Mouse (Mus musculus): Measurements from ENCODE around the gene Bach2.

DNA sequence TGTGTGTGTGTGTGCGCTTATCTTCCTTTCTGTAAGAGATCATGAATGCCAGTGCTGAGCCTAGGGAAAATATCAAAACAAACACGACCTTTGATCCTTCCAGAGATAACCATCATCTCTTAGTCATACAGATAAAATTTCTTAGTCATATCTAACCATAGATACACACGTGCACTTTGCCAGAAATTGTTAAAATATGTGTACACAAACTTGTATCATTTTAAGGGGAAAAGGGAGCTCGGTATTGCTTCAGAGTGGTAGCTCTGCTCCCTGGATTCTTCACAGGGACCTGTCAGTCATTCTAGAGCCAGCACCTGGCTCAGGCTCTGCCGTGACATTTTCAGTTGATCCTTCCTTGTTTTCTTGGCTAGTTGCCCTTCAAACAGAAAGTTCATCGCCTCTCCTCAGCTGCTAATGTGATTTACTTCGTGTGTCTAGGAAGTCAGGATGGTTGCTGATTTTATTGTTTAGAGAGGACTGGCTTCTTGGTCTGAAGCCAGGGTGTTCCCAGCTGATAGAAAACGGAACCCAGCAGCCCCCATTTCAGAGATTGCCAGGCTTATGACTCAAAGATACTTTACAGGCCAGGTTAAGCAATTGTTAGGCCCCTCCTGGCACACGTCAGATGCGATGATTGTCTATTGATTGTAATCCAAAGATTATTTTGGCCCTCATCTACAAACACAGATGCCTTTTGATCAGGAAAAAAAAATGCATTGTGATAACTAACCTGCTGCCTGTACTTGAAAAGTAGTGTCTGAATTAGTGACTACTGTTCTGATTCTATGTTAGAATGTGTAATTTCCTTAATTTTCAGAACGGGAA, 49.6 kb downstream of the Bach2 start:
- TF ChIP-seq CTCF (IDR thresholded peaks at IDR 0.05; ENCODE audit: control insufficient read depth, insufficient read depth, low read length) (no peak), POLR2A (IDR thresholded peaks at IDR 0.05; ENCODE audit: borderline replicate concordance, control insufficient read depth, low read depth, low read length) (no peak)
